Mouse (Mus musculus) thymus, postnatal 10 days (tissue): ENCODE results near the gene Lep.

Experiments used
- DNase-seq, 2 experiments: peaks; one replicate each; pipeline ENCODE4 v3.0.0; 2021; ENCODE audit warnings: low spot score in 2 of 2

Lep gene

DNA sequence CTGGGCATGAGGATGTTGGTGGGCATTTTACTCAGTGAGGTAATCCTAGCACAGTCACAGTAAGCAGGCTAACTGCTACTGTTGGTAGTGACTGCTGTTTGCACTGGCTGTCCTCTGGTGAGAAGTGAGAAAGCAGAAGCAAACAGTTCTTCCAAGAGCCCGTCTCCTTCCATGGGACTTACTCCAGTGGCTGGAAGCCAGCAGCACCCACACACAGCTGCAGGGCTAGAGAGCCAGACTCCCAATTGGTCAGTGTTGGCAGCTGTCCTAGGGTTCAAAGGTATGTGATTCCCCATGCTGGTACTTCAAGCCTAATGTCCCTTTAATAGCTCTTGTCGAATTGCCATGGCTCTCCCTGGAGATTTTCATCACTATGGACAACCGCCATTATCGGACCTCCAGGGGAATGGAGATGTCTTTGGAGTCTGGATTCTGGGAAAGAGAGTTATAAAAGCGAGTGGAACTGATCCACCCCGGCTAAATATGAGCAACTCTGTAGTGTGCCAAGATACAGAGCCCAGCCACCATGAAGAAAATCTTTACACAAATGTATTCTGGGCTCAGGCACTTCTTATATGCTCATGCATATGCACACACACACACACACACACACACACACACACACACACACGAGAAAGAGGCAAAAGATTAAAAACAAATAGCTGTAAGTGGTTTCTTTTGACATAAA lies 57.5 kb downstream of the Lep start:
- DNase-seq, result no peak

DNA sequence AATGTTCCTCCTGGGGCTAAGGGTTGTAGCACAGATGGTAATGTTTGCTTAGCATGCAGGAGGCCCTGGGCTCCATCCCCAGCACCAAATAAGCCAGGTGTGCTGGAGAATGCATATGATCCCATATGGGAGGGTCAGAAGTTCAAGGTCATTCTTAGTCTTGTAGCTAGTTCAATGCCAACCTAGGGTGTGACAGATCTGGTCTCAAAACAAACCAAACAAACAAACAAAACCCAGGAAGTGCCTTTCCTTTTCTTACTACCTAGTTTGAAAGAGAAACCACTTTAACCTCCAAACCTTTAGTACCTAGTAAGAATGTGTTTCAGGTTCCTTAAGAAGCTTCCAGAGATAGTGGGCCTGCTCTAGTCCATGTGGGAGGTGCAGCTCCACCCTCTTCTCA lies 58.2 kb downstream of the Lep start:
- DNase-seq, result no peak

DNA sequence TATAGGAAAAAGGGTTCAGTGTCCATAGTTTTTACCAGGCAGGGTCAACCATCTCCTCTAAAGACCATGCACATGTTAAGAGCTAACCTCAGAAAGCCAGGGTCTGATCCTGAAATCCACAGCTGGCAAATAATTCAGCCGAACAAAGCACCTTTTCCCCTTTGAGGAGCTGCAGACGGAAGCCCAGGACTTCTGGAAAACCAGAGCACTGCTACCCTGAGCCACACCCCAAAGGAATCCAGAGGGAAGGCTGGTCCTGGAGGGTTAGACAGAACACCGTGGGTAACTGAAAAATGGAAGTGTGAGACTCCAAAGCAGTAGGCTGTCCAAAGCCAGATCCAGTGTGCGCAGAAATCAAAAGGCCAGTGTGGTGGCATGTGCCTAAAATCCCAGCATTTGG lies 58.9 kb downstream of the Lep start:
- no peak for DNase-seq

DNA sequence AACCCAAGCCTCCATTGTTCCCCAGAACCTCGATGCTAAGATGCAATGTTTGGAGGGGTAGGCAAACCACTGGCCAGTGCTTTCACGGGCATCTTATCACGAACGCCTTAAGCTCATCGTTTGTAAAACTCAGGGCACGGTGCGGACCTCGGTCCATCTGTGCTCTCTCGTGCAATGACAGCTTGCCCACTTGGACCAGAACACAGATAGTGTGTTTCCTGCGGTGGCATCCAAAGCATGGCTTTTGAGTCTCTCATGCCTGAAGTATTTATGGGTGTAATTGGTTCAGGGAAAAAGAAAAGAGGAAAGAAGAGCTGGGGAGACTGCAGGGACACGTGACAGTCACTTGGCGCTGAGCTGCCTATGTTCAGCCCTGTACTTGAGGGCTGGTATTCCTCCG lies 60.0 kb downstream of the Lep start:
- no peak for DNase-seq
